In the genomic region with DNA sequence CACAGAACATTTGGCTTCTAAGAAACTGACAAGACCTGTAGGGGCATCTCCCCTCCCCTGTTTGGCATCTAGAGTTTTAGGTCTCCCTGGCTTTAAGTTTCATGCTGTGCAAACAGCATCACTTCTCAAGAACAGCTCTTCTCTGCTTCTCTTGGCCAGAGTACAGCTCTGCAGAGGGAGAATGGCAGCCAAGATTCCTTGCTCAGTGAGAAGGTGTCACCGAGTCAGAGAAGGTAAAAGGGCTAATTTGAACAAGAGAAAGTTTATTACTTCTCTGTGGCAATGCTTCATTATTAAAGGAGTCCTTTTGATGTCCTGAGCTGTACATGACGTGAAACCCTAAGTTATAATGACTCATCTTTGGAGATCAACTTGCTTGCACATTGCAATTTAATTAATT, we compare ENCODE assay signal across 15 mouse cellular contexts.
"Had no signal": no experiment of that assay in that cellular context is flagged by ENCODE, and none has a peak within 500 bp of the region (broad histone marks: within the 10 kb centered on the region; RNA-seq: fewer than 3 reads in every experiment).

No protein-coding gene starts in this region.

- H3K27me3 ChIP-seq: limb, embryonic 15.5 days; liver, embryonic 12.5 days; megakaryocyte, embryonic 14.5 days; midbrain, embryonic 12.5 days; stomach, embryonic 15.5 days had no signal

- H3K4me2 ChIP-seq: limb, embryonic 15.5 days; liver, embryonic 12.5 days; lung, embryonic 14.5 days; midbrain, embryonic 12.5 days; stomach, embryonic 15.5 days had no signal

- DNase-seq: kidney, adult 8-10 months; kidney, postnatal 36 days; layer of hippocampus, adult 9-11 months; layer of hippocampus, postnatal 36 days; lung, embryonic 14.5 days; lung, postnatal 10 days; lung, postnatal 4 days; thymus, adult 2 months; thymus, postnatal 25 days had no signal

- ATAC-seq: liver, embryonic 12.5 days; midbrain, embryonic 16.5 days had no signal

- H3K9me3 ChIP-seq: limb, embryonic 15.5 days; liver, embryonic 12.5 days; megakaryocyte, embryonic 14.5 days; midbrain, embryonic 12.5 days; stomach, embryonic 15.5 days had no signal

- H3K36me3 ChIP-seq: limb, embryonic 15.5 days; liver, embryonic 12.5 days; midbrain, embryonic 12.5 days; stomach, embryonic 15.5 days had no signal

- H3K4me1 ChIP-seq: liver, embryonic 12.5 days; megakaryocyte, embryonic 14.5 days; midbrain, embryonic 12.5 days; stomach, embryonic 15.5 days had no signal

- H3K9ac ChIP-seq: limb, embryonic 15.5 days; liver, embryonic 12.5 days; lung, embryonic 14.5 days; midbrain, embryonic 12.5 days; stomach, embryonic 15.5 days had no signal

- H3K4me3 ChIP-seq: limb, embryonic 15.5 days; liver, embryonic 12.5 days; megakaryocyte, embryonic 14.5 days; midbrain, embryonic 12.5 days; stomach, embryonic 15.5 days had no signal

- H3K27ac ChIP-seq: limb, embryonic 15.5 days; liver, embryonic 12.5 days; midbrain, embryonic 12.5 days; stomach, embryonic 15.5 days had no signal
